Mouse (Mus musculus): ENCODE results near the gene Myo9a.
A peak's percentile ranks its signal among the peaks of the same experiment; 100 is the strongest.

Gene Myo9a

DNA sequence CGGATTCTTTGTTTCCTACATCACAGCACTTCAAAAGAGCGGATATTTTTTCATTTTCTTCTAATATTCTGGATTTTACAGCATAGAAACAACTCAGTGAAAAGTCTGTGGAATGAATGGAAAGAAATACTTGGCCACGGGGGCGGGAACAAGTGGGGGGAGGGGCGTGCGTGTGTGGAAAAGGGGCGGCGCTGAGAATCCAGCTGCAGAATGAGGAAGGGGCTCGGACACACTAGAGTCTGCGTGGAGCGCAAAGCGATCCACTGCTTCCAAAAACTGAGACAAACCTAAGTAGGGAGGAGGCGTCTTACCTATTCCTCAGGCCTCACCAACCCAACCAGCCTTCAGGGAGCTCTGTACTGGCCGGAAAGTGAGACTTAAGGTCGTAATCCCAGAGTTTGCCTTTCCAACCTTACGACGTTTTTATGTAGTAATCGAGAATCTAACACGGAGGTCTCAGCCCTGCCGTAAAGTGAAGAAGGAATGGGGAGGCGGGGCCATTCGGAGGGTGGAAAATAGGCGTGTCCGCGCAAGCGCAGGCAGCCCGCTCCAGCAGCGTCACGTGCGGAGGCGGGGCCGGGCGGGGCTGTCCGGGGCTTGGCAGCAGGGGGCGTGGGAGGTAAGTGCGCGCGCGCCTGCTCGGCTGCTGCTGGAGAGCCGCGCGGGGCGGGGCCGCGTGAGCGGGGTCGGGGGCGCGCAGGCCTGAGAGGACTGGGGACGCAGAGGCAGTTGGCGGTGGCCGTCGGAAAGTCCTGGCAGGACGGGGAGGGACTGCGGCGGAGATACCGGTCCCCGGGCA, at the start of gene Myo9a, which contains the start of gene Senp8:
TSS of gene Myo9a (plus strand) at position 630 of the 799 bp plus-strand sequence.
TSS of gene Senp8 (minus strand) at position 444 of the 799 bp plus-strand sequence.
- peak; percentile 100 for DNase-seq

- no peak for DNase-seq
Observed at GRCm38 (mm10) chr9:59701094-59701493, 49.6 kb upstream of the Myo9a start.

- no peak for DNase-seq
Observed at GRCm38 (mm10) chr9:59703099-59703498, 47.6 kb upstream of the Myo9a start.

GRCm38 (mm10) chr9:59706850-59707825, 43.6 kb upstream of the Myo9a start:
- DNase-seq = peak in 1 of 2 experiments; percentile 8

DNA sequence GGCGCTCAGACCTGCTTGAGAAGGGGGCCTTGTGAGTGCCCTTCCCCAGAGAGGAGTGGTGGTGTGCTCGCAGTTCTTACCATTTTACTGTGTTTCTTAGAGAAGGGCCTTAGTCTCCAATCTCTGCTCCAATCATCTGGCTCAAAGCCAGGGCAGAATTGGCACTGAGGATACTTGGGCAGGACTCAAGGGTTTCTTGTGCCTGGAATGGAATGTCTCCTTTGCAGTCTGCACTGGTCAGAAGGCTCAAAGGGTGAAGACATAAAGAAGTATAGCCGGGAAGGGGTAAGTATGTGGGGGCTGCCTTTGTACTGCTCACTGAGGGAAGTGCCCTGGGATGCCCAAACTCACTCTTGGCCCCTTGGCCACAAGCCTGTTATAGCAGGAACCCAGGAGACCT, 41.5 kb upstream of the Myo9a start:
- no peak for DNase-seq

GRCm38 (mm10) chr9:59716275-59716898, 34.3 kb upstream of the Myo9a start:
- no peak for DNase-seq

- DNase-seq = no peak
Observed at GRCm38 (mm10) chr9:59718237-59718636, 32.5 kb upstream of the Myo9a start.

GRCm38 (mm10) chr9:59721144-59721543, 29.6 kb upstream of the Myo9a start:
- no peak for DNase-seq

- DNase-seq = peak; percentile 70 to 73
Observed at GRCm38 (mm10) chr9:59723096-59723657, 27.5 kb upstream of the Myo9a start.

DNA sequence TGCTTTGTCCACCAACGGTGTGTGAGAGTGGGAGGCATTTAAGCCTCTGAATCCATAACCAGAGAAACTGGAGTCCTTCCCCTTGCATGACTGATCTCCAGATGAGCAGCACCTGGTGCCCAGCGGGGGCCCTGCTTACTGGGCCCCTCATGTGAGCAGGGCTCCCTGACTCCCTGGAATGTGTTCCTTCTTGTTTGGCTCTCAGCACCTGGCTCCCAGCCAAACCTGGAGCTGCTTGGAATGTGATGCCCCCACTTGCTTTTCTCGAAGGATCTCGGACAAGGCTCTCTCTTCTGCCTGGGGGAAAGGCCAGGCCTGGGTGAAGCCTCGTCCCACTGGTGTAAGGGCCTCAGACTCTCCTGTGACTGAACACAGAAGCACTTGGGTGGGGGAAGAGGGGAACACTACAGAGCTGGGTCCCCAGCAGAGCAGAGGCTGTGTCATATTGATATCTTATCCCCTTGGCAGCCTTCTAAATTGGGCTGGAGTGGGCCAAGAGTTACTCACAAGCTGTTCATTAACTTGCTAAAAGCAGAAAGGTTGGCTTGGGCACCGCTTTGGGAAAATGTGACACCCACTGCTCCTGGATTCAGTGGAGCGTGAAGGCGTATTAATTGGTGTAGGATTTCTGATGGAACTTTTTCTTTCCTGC, 26.8 kb upstream of the Myo9a start:
- DNase-seq = no peak

DNA sequence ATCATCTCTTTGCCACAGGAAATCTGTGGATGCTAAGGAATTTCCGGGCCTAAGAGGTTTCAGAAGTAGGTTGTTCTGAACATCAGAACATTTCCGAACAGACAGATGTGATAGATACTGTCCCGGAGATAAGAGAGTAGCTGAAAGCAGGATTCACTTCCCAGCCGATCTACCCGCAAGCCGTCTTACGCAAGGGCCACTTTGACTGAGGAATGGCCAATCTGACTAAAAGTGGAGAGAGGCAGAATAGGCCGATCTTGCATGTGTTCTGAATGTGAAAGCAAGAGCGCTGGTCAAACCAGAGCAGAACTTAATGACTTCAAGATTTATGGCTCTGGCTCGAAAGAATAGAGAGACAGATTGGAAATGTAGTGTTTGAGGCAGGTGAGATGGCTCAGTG, 25.2 kb upstream of the Myo9a start:
- no peak for DNase-seq

- DNase-seq = no peak
Observed at GRCm38 (mm10) chr9:59727569-59728286, 23.0 kb upstream of the Myo9a start.

DNA sequence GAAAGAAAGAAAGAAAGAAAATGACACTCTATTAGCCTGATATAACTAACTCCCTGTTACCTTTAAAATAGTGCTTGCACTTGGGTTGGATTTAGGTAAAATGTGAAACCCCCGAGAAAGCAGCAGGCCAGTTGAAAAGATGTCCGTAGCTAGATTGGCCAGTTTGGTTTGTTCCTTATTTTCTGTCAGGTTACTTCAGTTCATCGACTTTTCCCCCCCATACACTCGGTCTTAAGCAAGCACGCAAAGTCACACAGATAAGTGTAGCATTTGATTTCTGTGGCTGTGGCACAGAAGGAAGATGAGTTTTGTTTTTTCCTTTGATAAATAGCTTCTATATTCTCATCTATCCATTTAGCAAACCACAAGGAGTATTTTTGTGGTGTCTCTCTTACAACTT, 19.6 kb upstream of the Myo9a start:
- DNase-seq = no peak

GRCm38 (mm10) chr9:59733075-59733474, 17.6 kb upstream of the Myo9a start:
- DNase-seq = no peak

GRCm38 (mm10) chr9:59735394-59735793, 15.3 kb upstream of the Myo9a start:
- no peak for DNase-seq

DNA sequence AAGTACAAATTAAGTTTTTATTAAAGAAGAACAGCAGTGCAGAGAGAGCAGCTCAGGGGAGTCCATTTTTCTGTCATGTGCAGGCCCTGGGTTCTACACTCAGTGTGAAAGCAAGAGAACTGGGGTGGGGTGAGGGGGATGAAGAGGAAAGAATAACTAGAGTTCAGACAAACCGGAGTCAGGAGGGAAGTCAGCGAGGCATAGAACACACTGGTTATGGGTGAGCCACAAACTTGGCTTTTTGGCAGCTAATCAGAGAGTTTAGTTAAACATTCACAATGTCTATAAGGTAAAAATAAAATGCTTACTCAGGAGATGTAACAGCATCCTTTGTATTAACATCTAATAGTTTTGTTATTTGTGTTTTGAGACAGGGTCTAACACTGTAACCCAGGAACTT, 10.1 kb upstream of the Myo9a start:
- no peak for DNase-seq

DNA sequence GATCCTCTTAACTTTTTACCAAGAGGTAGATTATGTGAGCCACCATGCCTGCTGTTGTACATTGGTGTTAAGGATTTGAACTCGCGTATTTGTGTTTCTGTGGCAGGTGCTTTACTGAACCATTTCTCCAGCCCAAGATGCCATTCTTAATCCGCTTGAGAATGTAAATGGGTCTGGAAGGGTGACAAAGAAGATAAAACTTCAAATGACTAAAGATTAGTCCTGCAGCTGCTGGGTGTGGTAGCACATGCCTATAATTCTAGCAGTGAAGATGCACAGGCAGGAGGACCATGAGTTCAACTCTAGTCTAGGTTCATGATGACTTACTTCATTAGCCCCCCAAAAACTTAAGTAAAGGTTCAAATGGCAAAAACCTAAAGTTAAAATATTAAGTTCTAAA, 6.8 kb upstream of the Myo9a start:
- DNase-seq = no peak

GRCm38 (mm10) chr9:59748387-59748786, 2.3 kb upstream of the Myo9a start:
- no peak for DNase-seq

DNA sequence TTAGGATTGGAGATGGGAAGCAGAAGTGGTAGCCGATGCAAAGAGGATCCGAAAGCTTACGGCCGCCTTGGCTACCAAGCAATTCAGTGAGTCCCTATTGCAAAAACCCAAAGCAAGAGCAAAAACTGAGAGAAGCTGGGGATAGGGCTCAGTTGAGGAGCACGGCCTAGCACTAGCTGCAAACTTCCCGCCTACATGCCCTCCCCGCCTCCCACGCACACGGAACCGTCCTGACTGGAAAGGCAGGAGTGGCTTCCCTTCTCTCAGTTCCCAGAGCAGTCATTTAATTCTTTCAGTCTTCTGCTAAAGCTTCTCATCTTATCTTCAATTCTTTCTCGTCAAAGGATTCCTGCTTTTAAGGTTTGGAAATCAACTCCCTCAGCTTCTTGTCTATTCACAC, 1.7 kb upstream of the Myo9a start:
- no peak for DNase-seq

- no peak for DNase-seq
Observed at GRCm38 (mm10) chr9:59749581-59750265, 973 bp upstream of the Myo9a start.

DNA sequence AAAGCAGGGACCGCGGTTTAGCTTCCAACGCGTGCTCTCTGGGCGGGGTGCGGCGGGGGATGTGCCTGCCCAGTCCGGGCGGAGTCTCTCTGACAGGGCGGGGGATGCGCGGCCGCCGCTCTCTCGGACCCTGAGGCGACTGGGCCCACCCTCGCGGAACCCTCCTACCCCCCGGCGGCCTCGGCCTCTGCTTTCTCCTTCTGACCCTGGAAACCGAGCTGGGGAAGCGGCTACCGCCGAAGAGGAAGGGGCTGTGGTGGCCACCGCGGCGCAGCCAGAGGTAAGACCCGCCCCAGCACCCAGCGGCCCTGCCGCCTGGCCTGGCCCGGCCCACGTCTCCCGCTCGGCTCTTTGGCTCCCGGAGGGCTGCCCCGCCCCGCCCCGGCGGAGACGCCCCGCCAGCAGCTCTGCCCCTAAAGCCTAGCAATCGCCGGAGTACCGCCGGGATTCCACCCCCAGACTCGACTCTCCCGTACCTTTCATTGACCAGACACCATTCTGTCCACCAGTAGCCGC, 428 bp downstream of the Myo9a start:
- DNase-seq = peak in 1 of 2 experiments; percentile 76

Measured in B cell, adult 2 months (primary cell).